Mouse (Mus musculus) mouse trophoblast stem cell (cell line): Measurements from ENCODE around the gene Adgrl1.

Source experiments
- in situ Hi-C, 2 experiments: fragments of 300-500 bp; cut with MseI, MboI; formaldehyde crosslinking; loops; 2 replicates in 1 of 2; 3 replicates in 1 of 2; pipeline ENCODE4 v1.15.1; 2025

Gene Adgrl1

DNA sequence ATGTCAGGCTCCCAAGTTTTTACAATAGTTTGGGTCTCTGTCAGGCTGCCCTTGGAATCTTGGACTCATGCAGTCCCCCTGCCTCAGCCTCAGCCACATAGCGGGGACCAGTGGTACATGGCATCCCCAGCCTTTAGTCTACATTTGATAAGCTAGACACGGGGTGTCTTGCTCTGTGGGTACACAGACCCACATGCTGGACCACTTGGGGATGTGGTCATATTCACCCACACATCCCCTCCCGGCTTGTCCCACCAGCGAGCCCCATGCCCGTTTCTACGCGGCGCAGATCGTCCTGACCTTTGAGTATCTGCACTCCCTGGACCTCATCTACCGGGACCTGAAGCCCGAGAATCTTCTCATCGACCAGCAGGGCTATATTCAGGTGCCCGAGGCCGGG is 90.3 kb downstream of the Adgrl1 start:
- in situ Hi-C loops, result no loop called here
